Mouse (Mus musculus): ENCODE data around the gene Entpd6.

The Entpd6 gene

GRCm38 (mm10) chr2:150748854-150749253 lies at the start of gene Entpd6:
Entpd6 (plus strand) TSS chr2:150749042.
- peak; percentile 98 for DNase-seq (ENCODE audit: low spot score)

DNA sequence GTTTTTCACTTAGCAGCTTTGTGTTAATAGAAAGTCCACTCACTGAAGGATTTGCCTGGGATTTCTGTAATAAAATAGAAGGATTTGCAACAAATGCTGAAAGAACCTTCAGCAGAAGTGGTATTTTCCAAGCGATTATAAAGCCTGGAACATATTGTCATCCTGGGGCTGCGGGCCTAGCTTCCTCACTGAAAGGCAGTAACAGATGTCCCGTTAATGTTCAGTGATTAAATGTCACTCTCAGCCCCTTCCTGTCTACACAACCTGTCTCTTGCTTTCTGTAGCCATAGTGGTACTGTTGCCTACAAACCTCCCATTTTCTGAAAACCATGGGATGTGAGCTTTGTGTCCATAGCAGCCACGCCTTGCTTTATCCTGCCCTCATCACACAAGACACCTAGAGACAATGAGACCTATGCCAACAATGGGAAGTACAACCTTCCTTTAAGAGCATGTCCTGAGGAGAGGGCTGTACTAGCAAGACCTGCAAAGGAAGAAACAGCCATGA lies 36.6 kb upstream of the Entpd6 start:
- DNase-seq (ENCODE audit: low spot score): peak; percentile 8

DNA sequence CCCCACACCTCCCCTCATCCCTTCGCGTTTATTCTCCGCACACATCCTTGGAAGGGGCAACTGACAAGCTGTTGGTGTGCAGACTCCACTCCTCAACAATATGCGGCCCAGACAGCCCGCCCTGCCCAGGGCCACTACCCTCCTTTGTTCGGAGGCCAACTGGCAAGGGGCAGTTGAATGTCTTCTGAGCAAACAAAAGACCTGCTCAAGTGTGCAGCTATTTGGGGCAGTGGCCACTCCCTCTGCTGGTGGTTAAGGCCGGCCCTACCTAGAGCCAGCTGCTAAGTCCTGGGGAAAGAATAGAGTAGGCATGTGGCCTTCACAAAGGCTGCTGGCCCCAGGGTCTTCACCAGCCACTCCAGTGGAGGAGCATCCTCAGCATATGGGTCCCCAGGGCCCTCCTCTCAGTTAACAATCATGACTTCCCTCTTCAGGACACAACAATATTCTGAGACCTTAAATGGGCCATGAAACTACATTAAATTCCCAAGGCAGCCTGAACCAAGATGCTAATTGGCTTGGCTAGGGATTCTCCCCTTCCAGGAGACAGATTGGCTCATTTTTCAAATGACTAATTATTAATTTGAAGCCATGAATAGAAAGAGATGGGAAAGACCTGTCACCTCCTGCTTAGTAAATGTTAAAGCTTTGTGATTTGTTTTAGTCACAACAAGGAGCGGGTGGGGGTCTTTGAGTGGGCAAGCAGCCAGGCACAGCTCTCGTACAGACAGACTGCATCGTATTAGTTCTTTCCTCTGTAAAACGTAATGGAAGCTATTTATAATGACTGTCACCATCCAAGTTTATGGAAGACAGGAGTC lies 12.9 kb upstream of the Entpd6 start:
- no peak for DNase-seq (ENCODE audit: low spot score)

DNA sequence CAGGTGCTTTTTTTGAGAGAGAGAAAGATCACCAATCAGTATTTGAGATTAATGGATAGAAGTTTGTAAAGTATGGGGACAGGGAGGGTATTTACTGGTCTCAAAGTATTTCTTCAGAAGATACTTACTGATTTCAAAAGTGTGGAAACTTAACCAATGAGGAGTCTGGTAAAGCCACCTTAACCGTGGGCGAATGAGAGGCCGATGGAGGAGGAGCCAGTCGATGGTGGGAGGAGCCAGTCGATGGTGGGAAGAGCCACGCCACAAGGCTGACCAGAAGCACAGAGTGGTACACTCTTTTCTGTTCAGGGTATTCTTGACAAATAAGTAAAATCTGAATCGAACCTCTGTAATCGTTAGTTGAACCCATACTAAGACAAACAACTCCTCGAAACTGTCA lies 11.0 kb upstream of the Entpd6 start:
- DNase-seq (ENCODE audit: low spot score): no peak

GRCm38 (mm10) chr2:150740145-150740841 lies 8.5 kb upstream of the Entpd6 start:
- no peak for DNase-seq (ENCODE audit: low spot score)

DNA sequence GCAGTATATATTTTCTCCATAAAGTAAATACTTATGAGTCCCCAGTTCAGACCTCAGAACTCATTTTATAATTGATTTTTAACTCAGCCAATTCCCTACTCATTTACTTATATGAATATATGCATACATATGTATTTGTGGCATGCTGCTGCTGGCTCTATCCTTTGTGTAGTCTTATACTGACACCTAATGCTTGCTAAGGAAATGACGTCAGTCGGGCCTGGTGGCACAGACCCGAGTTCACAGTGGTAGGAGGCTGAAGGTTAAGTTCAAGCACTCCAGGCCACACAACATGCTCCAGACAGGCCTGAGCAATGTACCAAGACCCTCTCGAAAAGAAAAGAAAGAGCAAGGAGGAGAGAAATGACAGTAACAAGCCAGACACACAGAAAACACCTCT lies 7.4 kb upstream of the Entpd6 start:
- DNase-seq (ENCODE audit: low spot score): no peak

GRCm38 (mm10) chr2:150745016-150745415 lies 3.8 kb upstream of the Entpd6 start:
- DNase-seq (ENCODE audit: low spot score): no peak

DNA sequence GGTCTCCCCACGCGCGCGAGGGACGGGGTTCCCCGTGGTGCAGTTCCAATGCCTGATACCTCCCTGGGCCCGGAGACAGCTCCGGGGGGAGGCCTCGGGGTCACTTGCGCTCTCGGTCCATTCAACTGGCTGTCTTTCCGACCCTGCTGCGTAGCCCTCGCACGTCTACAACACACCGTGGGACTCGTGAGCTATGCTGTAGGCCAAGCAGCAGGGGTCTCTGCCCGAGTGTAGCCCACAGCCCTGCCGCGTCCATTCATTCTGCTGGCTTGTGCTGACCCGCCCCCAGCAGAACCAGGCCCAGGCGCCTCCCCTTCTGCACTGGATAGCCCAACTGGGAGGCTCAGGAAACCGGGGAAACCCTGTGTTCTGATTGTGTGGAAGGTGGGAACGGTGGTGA lies 441 bp downstream of the Entpd6 start:
- DNase-seq (ENCODE audit: low spot score): no peak

GRCm38 (mm10) chr2:150750129-150750979 lies 1.5 kb downstream of the Entpd6 start:
- no peak for DNase-seq (ENCODE audit: low spot score)

DNA sequence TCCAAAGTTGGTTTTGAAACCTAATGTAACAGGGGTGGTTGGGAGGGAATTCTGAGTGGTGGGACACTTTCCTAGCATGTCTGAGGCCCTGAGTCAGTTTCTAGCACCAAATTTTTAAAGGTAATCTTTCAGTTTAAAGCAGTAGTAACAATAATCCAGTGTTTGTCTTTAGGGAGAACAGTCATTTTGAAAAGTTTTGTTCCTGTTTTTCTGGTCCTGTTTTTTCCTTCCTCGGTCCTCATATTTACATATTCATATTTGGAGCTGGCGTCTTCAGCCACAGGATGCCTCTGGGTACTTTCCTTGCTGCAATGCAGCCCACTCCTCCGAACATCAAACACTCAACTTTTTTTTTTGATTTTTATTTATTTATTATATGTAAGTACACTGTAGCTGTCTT lies 6.2 kb downstream of the Entpd6 start:
- DNase-seq (ENCODE audit: low spot score): no peak

DNA sequence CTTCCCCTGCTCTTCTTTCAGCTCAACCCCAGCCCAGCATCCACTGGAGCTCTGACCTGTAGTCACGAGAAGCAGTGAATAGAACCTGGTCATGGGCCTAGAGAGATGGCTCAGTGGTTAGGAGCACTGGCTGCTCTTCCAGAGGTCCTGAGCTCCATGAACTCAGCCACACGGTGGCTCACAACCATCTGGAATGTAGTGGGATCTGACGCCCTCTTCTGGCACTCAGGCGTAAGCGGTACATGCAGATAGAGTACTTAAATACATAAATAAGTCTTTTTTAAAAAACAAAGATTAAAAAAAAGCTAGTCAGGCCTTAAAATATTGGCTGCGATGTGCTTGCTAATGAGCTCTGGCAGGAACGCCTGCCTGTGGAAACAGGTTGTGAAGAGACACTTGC lies 12.6 kb downstream of the Entpd6 start:
- DNase-seq (ENCODE audit: low spot score): no peak

GRCm38 (mm10) chr2:150765619-150766018 lies 16.8 kb downstream of the Entpd6 start:
- DNase-seq (ENCODE audit: low spot score): peak; percentile 62

GRCm38 (mm10) chr2:150766083-150766862 lies 17.4 kb downstream of the Entpd6 start:
- DNase-seq (ENCODE audit: low spot score): no peak

DNA sequence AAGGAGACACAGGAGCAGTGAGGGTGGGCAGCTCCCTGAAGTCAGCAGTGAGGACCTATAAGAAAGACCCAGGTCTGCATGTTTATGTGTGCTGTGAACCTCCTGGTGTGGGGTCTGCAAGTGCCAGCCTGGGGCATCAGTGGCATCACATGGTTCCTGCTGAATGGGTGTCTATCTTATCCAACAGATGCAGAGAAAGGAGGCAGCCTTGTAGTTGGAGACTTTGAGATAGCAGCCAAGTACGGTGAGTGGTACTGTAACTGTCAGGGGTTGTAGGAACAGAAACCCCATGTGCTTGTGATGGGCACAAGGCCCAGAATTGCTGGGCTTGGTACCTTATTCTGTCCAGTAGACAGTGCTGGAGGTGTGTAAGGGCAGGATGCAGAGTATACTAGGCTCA lies 19.8 kb downstream of the Entpd6 start:
- no peak for DNase-seq (ENCODE audit: low spot score)

DNA sequence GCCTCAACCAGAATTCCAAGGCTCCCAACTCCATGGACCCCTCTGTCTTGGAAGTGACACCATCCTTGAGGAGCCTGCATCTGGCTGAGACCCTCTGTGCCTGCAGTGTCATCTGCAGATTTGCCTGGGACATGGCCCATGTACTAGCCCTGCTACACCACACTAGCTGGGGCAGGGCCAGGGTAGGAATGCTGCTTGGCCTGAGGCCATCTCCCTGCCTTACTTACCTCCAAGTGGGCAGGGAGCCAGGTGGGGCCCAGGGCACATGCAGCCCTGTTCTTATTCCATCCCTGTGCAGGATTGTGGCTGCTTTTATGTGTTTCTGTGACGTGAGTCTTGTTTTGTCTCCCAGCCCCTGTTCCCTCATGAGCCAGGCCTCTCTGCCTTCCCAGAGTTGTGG lies 21.9 kb downstream of the Entpd6 start:
- peak; percentile 38 for DNase-seq (ENCODE audit: low spot score)

- DNase-seq (ENCODE audit: low spot score): no peak
These were observed 22.3 kb downstream of the Entpd6 start for GRCm38 (mm10) chr2:150771169-150771568.

- DNase-seq (ENCODE audit: low spot score): no peak
These were observed 23.2 kb downstream of the Entpd6 start for GRCm38 (mm10) chr2:150771996-150772395.

- no peak for DNase-seq (ENCODE audit: low spot score)
These were observed 23.8 kb downstream of the Entpd6 start for GRCm38 (mm10) chr2:150772466-150773119.

- no peak for DNase-seq (ENCODE audit: low spot score)
These were observed 34.0 kb downstream of the Entpd6 start for GRCm38 (mm10) chr2:150782801-150783200.

DNA sequence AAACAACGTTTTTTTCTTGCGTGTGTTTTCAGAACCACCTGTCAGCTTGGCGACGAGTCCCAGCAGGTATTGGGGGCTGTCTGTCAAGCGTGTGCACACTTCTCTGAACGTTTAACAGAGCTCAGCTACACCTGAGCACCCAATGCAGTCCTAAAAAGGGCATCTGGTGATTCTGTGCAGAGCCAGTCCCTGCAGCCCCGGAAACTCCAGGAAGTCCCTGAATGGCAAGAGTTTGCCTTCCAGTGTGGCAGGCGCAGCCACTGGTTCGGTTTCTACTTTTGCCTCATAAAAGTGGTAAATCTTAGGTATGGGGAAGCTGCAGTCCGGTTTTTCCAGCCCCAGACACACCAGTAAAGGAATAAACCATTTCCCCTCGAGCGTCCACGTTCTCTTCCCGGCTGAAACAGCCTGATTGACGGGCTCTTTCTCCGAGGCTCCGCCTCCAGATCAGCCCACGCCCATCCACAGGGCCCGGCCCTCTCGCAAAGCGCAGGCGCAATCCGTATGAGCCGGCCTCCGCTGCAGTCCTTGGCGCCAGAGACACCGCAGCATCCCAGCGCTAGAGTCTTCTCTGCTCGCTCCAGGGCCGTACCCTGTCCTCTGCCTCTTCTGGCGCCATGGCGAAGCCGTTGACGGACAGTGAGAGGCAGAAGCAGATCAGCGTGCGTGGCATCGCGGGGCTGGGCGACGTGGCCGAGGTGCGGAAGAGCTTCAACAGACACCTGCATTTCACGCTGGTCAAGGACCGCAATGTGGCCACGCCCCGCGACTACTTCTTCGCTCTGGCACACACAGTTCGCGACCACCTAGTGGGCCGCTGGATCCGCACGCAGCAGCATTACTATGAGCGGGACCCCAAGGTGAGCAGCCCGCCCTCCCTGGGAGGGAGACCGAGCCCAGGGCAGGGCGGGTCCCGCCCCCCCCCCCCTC lies 37.7 kb downstream of the Entpd6 start, which contains the start of gene Pygb:
Pygb (plus strand) TSS at position 485 of the 930 bp plus-strand sequence.
- DNase-seq (ENCODE audit: low spot score): peak; percentile 83
